Mouse (Mus musculus) embryonic facial prominence, embryonic 12.5 days (tissue): ENCODE data around the gene Kif24. TPM values are rescaled to one million over a fixed set of nuclear protein-coding genes. Genes with fewer than 3 reads are reported as not detected.

Source experiments
- ATAC-seq: fragments of 200-750 bp; cut with Nextera tagmentation; 2 replicates; pipeline ENCODE4 v1.8.0; 2017; ENCODE audit not compliant: insufficient number of reproducible peaks, insufficient read depth, low FRiP score, low TSS enrichment
- H3K27ac ChIP-seq: fragments of 300-500 bp; sonication (generic); 2 replicates; pipeline ENCODE4 v1.5.1; 2016; ENCODE audit warnings: mild to moderate bottlenecking
- H3K27me3 ChIP-seq: fragments of 300-500 bp; sonication (generic); 2 replicates; pipeline ENCODE4 v1.6.1; 2016; ENCODE audit warnings: mild to moderate bottlenecking, moderate library complexity
- H3K36me3 ChIP-seq: fragments of 300-500 bp; sonication (generic); 2 replicates; pipeline ENCODE4 v1.6.1; 2016; ENCODE audit warnings: mild to moderate bottlenecking
- H3K4me1 ChIP-seq: fragments of 300-500 bp; sonication (generic); 2 replicates; pipeline ENCODE4 v1.6.1; 2016
- H3K4me2 ChIP-seq: fragments of 300-500 bp; sonication (generic); replicated peaks from 2 replicates; pipeline ENCODE4 v1.6.1; 2016; ENCODE audit warnings: mild to moderate bottlenecking, moderate library complexity
- H3K4me3 ChIP-seq: fragments of 300-500 bp; sonication (generic); 2 replicates; pipeline ENCODE4 v1.5.1; 2016; ENCODE audit warnings: mild to moderate bottlenecking
- H3K9ac ChIP-seq: fragments of 300-500 bp; sonication (generic); 2 replicates; pipeline ENCODE4 v1.6.1; 2016; ENCODE audit warnings: mild to moderate bottlenecking, moderate library complexity
- H3K9me3 ChIP-seq: fragments of 300-500 bp; sonication (generic); 2 replicates; pipeline ENCODE4 v1.6.1; 2016; ENCODE audit warnings: mild to moderate bottlenecking, moderate library complexity
- WGBS: fragments of 180-500 bp; shearing (Covaris S2); methylation state at CpG from one replicate; pipeline ENCODE4 v1.1.7; 2016; 5-methylcytosine and 5-hydroxymethylcytosine counted together
- polyA plus RNA-seq: library from polyadenylated mRNA; unstranded; fragments of >200 nt; fragmentation: Nextera tagmentation; extraction: Ambion mirVana; gene quantifications from 2 replicates; pipeline ENCODE4 v1.2.1, GENCODE M21; 2016

The Kif24 gene
- 10.9 and 11.7 TPM in 2 replicates for polyA plus RNA-seq

DNA sequence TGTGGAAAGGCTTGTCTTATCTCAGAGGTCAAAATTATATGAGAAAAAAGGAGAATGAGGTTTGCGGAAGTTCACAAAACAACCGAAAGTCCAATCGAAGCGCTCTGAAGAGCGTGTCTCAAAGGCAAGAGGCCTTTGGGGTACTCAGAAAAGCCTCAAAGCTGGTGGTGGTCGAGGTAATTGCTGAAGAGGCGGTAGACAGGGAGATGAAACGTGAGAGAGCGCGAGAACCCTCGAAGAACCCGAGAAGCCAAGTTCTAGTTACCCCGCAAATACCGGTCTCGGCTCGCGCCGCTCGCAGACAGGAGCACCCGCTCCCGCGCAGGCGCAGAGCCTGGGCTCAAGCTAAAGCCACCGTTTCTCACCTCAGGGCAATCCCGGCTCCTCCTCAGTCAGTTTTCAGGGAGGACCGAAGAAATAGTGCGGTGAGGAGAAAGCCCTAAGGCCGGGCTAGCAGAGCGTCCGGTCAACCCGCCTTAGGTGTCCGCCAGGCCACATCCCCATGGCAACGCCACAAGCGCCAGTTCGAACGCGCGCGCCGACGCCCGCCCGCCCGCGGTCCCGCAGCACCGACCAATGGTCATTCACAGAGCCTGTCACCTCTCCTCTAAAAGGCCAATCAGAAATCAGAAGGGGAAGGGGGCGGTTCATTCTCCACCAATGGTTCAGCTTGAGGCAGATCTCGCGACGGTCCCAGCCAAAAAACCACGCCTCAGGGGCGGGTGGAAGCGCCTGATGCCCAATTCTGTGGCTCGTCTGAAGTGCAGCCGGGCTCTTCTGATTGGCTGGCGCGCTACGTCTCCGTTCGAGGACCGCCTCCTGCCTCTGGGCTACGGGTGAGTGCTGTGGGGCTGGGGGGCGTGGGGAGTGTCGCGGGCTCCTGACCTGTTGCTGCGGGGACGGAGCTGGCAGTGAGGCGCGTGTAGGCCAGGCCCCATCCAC lies at the start of gene Kif24, which contains the start of gene Nudt2:
Gene Kif24, minus strand, starts transcription at position 543 of the 942 bp plus-strand sequence.
Gene Nudt2, plus strand, starts transcription at position 807 of the 942 bp plus-strand sequence.
- H3K27me3 ChIP-seq, result no peaks in the 10 kb centered on the region
- H3K4me3 ChIP-seq, result peak within 1 kb of the TSS; percentile 61
- H3K9me3 ChIP-seq, result no peaks in the 10 kb centered on the region
- H3K36me3 ChIP-seq, result 0 out of 2 replicates have a peak, but pooled peaks cover 3% of the 10 kb centered on the region
- WGBS, result under 1% methylated on average over 70 of the region's 70 CpGs
- peak within 1 kb of the TSS; percentile 80 for H3K4me2 ChIP-seq
- H3K4me1 ChIP-seq, result peaks cover 16% of the 10 kb centered on the region
- peak; percentile 98 for ATAC-seq
- peak within 1 kb of the TSS; percentile 67 for H3K9ac ChIP-seq
- peak within 1 kb of the TSS; percentile 70 for H3K27ac ChIP-seq

DNA sequence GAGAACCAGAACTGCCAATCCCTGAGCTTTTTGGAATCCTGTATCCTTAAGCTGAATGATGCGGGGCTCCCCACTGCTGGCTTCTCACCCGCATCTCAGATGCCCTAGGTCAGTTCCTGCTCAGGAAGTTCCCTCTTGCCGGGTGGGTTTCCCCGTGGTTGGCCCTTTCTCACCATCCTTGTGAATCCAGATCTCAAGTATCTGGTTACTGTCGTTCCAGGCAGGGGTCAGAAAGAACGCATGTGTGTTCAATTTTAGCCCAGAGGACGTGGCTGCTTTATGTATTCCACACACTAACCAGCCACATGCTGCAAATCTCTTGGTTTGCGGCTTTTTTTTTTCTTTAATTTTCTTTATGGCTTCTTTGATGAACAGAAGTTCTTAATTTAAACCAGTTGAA lies 49.0 kb upstream of the Kif24 start:
- WGBS, result 4% methylated on average over 8 of the region's 8 CpGs
- ATAC-seq, result no peak
- H3K4me1 ChIP-seq, result peaks cover 7% of the 10 kb centered on the region
- no peak overlapping the region for H3K9ac ChIP-seq
- no peaks in the 10 kb centered on the region for H3K27me3 ChIP-seq
- H3K9me3 ChIP-seq, result no peaks in the 10 kb centered on the region
- peak overlapping the region; percentile 77; the same call in 1 of the 2 replicates for H3K27ac ChIP-seq
- H3K4me3 ChIP-seq, result no peak overlapping the region
- H3K36me3 ChIP-seq, result no peaks in the 10 kb centered on the region
- H3K4me2 ChIP-seq, result peak overlapping the region; percentile 9; the same call in 1 of the 2 replicates

DNA sequence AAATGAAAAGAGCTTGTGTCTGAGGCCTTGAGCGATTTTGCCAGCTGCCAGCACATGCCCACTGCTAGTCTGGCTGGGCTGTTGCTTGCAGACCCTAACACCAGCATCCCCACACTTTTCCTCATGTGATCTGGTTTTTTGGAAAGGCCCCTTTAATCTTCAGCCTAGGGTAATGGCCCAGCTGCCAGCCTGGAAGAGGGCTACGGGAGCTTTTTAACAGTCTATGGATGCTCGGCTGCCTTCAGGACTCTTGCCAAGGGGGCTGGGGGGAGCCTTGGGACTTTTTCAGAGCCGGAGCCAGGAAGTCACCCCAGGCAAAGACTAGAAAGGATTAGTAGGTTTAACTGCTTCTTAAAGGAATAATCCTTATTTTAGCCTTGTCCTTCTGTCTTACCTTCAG lies 48.6 kb upstream of the Kif24 start:
- no peak overlapping the region for H3K4me3 ChIP-seq
- peak overlapping the region; percentile 9; the same call in 1 of the 2 replicates for H3K4me2 ChIP-seq
- no peak for ATAC-seq
- H3K27me3 ChIP-seq, result peaks cover 2% of the 10 kb centered on the region; the same call in 1 of the 2 replicates
- H3K36me3 ChIP-seq, result no peaks in the 10 kb centered on the region
- H3K9ac ChIP-seq, result no peak overlapping the region
- H3K9me3 ChIP-seq, result no peaks in the 10 kb centered on the region
- H3K4me1 ChIP-seq, result peaks cover 7% of the 10 kb centered on the region
- peak overlapping the region; percentile 77; the same call in 1 of the 2 replicates for H3K27ac ChIP-seq
- 20% methylated on average over 4 of the region's 4 CpGs for WGBS

DNA sequence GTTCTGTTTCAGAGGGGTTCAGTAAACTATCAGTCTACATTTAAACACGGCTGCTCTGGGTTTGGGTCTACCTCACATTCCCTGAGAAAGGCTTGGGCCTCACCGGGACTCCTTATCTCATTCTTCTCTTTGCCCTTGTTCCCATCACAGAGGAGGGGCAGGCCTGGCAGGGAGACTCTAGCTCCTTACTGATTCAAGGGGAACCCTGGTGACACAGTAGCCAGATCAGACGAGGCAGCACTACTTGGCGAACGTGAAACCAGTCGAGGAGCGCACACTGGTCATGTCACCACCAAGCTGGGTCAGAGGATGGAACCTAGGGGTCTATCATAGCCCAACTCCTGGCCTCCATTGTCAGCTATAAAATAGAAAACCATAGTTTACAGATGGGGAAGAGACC lies 43.3 kb upstream of the Kif24 start:
- no peak overlapping the region for H3K27ac ChIP-seq
- peaks cover 15% of the 10 kb centered on the region for H3K4me1 ChIP-seq
- ATAC-seq, result no peak
- peaks cover 6% of the 10 kb centered on the region; the same call in 1 of the 2 replicates for H3K27me3 ChIP-seq
- no peaks in the 10 kb centered on the region for H3K36me3 ChIP-seq
- H3K9me3 ChIP-seq, result no peaks in the 10 kb centered on the region
- WGBS, result 38% methylated on average over 7 of the region's 7 CpGs
- H3K4me3 ChIP-seq, result no peak overlapping the region
- no peak overlapping the region for H3K9ac ChIP-seq
- H3K4me2 ChIP-seq, result peak overlapping the region; percentile 82; the same call in 1 of the 2 replicates

DNA sequence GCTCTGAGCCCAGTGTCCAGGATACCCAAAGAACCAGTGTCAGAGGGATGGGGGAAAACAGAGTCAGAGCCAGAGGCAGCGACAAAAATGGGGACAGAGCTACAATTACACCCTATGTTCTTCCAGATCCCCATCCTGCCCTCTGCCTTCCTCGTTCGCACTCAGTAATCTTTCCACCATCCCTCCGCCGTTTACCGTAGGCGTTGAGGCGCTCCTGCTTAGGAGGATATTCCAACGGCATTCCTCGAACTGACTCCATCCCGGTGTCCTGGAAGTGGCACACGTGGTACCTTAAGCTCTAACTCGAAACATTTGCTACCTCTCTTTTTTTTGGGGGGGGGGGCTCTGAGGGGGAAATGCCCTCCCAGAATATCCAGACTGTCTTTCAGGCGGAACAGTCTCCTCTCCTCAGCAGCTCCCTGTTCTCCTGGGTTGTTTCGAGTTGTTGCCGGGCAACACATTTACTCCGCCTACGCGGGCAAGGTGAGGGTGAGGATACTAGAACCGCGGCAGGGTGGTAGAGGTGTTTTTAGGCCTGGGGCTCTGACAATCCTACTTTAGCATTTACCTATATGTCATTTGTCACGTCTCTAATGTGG lies 42.7 kb upstream of the Kif24 start:
- Histone ChIP-seq H3K9me3 (no peaks in the 10 kb centered on the region), H3K9ac (peak overlapping the region; percentile 66), H3K4me1 (peaks cover 19% of the 10 kb centered on the region), H3K4me3 (peak overlapping the region; percentile 53), H3K36me3 (no peaks in the 10 kb centered on the region), H3K27ac (peak overlapping the region; percentile 50; the same call in 1 of the 2 replicates), H3K4me2 (peak overlapping the region; percentile 82), H3K27me3 (peaks cover 6% of the 10 kb centered on the region; the same call in 1 of the 2 replicates)
- WGBS, result under 1% methylated on average over 22 of the region's 22 CpGs
- peak; percentile 1; the same call in 1 of the 2 replicates for ATAC-seq

DNA sequence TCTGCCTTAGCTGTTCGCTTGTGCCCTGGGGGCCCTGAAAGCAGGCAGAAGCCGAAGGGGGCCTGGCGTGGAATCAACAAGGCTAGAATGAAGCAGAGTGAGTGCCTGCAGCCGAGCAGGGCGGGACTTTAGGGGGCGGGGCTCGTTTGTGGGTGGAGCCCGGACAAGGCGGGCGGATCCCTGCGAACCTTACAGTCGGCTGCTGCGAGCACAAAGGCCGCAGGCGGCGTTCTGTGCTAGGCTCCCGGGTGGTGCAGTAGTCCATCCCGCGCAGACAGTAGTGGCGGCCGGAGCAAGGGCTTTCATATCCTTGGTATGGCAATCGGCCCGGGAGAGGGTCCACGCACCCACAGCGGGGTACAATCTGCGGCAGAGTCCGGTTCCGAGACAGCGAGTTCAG lies 42.2 kb upstream of the Kif24 start:
- WGBS, result under 1% methylated on average over 29 of the region's 29 CpGs
- Histone ChIP-seq H3K4me2 (peak overlapping the region; percentile 82), H3K9me3 (no peaks in the 10 kb centered on the region), H3K4me3 (peak overlapping the region; percentile 53), H3K27ac (peak overlapping the region; percentile 50; the same call in 1 of the 2 replicates), H3K27me3 (peaks cover 10% of the 10 kb centered on the region; the same call in 1 of the 2 replicates), H3K4me1 (peaks cover 24% of the 10 kb centered on the region), H3K9ac (peak overlapping the region; percentile 66), H3K36me3 (no peaks in the 10 kb centered on the region)
- ATAC-seq, result peak; percentile 67

DNA sequence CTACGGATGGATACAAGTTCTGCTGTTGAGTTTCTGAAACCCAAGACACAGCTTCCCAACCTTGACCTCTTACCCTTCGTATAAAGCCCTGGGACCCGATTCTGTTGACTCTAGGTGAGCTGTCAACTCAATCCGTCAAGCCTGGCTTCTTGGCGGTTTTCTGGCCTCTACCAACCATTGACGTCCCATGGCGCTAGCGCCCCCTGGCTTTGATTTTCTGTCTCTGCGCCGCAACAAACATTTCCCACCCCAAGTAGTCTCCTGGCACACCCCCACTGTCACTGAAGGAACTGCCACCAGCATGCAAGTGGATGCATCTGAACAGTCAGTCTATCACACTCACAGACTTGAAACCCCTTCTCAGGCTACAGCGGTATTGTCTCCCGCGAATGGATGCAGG lies 41.5 kb upstream of the Kif24 start:
- Histone ChIP-seq H3K4me1 (peaks cover 28% of the 10 kb centered on the region), H3K27ac (0 out of 2 replicates have a peak overlapping the region, but pooled peaks have one; percentile 50), H3K9ac (peak overlapping the region; percentile 66; the same call in 1 of the 2 replicates), H3K36me3 (no peaks in the 10 kb centered on the region), H3K27me3 (peaks cover 18% of the 10 kb centered on the region), H3K9me3 (no peaks in the 10 kb centered on the region), H3K4me2 (peak overlapping the region; percentile 82), H3K4me3 (0 out of 2 replicates have a peak overlapping the region, but pooled peaks have one; percentile 53)
- no peak for ATAC-seq
- WGBS, result 9% methylated on average over 13 of the region's 13 CpGs

DNA sequence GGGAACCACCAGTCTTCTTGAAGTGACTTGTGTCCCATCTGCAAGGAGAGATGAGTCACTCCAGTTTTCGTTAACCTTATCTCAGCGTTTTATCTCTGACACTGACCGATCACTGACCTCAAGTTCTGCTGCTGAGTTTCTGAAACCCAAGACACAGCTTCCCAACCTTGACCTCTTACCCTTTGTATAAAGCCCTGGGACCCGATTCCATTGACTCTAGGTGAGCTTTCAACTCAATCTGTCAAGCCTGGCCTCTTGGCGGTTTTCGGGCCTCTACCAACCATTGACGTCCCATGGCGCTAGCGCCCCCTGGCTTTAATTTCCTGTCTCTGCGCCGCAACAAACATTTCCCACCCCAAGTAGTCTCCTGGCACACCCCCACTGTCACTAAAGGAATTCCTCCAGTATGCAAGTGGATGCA lies 40.5 kb upstream of the Kif24 start:
- H3K9me3 ChIP-seq, result no peaks in the 10 kb centered on the region
- H3K27ac ChIP-seq, result no peak overlapping the region
- peaks cover 28% of the 10 kb centered on the region for H3K4me1 ChIP-seq
- no peak for ATAC-seq
- 56% methylated on average over 11 of the region's 11 CpGs for WGBS
- H3K4me3 ChIP-seq, result no peak overlapping the region
- H3K9ac ChIP-seq, result no peak overlapping the region
- H3K36me3 ChIP-seq, result no peaks in the 10 kb centered on the region
- H3K27me3 ChIP-seq, result peaks cover 28% of the 10 kb centered on the region
- H3K4me2 ChIP-seq, result no peak overlapping the region

DNA sequence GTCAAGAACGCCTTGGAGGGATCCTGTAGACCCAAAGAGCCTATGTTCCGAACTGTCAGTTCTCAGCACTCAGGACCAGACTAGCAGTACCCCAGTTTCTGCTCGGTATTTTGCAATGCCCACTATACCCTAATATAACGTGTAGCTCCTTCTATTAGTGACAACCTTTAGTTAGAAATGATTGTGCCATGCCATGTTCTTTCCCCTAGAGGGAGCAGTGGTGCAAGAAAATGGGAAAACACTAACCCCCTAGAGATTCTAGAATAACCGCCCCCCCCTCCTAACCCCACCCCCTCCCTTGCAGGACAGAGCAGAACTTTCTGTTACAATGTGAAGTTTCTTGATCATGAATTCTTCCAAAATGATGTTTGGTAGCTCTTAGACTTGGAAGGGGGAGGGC lies 39.6 kb upstream of the Kif24 start:
- Histone ChIP-seq H3K27me3 (peaks cover 36% of the 10 kb centered on the region), H3K36me3 (no peaks in the 10 kb centered on the region), H3K9ac (no peak overlapping the region), H3K4me1 (peaks cover 29% of the 10 kb centered on the region), H3K9me3 (no peaks in the 10 kb centered on the region), H3K4me3 (no peak overlapping the region), H3K27ac (no peak overlapping the region), H3K4me2 (no peak overlapping the region)
- no peak for ATAC-seq
- 77% methylated on average over 5 of the region's 5 CpGs for WGBS

DNA sequence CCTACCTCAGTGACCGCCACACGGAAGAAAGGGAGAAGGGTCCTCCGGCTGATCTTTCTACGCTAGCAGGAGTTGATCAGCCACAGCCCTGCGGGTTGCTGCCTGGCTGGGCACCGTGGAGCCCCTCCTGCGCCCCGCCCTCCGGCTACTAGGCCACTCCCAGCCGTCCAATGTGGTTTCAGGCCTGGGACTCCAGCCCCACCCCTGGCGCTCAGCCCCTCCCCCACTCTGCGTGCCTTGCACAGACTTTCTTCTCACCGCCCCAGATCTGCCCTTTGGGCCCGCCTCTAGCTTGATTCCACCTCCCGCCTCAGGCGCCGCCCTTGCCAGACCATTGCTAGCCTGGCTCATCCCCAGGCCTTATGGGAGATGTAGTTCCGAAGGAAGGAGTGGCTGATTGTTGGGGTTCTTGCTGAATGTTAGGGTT lies 38.3 kb upstream of the Kif24 start, which contains the start of gene AI464131:
Gene AI464131, minus strand, starts transcription at position 91 of the 427 bp plus-strand sequence.
- peak within 1 kb of the TSS; percentile 13; the same call in 1 of the 2 replicates for H3K9ac ChIP-seq
- ATAC-seq, result peak; percentile 87
- peak within 1 kb of the TSS; percentile 58 for H3K4me2 ChIP-seq
- peaks cover 44% of the 10 kb centered on the region for H3K27me3 ChIP-seq
- H3K27ac ChIP-seq, result peak within 1 kb of the TSS; percentile 48
- H3K9me3 ChIP-seq, result no peaks in the 10 kb centered on the region
- WGBS, result 1% methylated on average over 18 of the region's 18 CpGs
- no peaks in the 10 kb centered on the region for H3K36me3 ChIP-seq
- H3K4me3 ChIP-seq, result peak within 1 kb of the TSS; percentile 35
- H3K4me1 ChIP-seq, result peaks cover 40% of the 10 kb centered on the region
